Mouse (Mus musculus) C2C12 (cell line): Measurements from ENCODE around the gene Dcbld1. TPM values are rescaled to one million over a fixed set of nuclear protein-coding genes. Genes with fewer than 3 reads are reported as not detected.
"Not testable (repeated sequence)": the region's sequence is repeated elsewhere in the genome, so short reads cannot be mapped to it uniquely, and the experiment has no call there.

Experiments
- H3K27me3 ChIP-seq: one replicate; pipeline ENCODE4 v1.6.1; 2011; ENCODE audit not compliant: control insufficient read depth, insufficient read depth, insufficient read length
- H3K36me3 ChIP-seq: one replicate; pipeline ENCODE4 v1.6.1; 2011; ENCODE audit not compliant: control insufficient read depth, insufficient read depth
- H3K4me3 ChIP-seq: one replicate; pipeline ENCODE4 v1.5.1; 2011; ENCODE audit warnings: mild to moderate bottlenecking, control low read depth; ENCODE audit not compliant: poor library complexity, insufficient read depth, severe bottlenecking
- H3K79me2 ChIP-seq: one replicate; pipeline ENCODE4 v1.6.1; 2011; ENCODE audit not compliant: control insufficient read depth, insufficient read depth
- H3K79me3 ChIP-seq: one replicate; pipeline ENCODE4 v1.6.1; 2011; ENCODE audit warnings: low read depth, control low read depth
- H3ac ChIP-seq: one replicate; pipeline ENCODE3; 2011; ENCODE audit warnings: low read depth; ENCODE audit not compliant: control insufficient read depth, insufficient read length
- CEBPB ChIP-seq: IDR thresholded peaks from one replicate; pipeline ENCODE4 v1.6.1; 2011; ENCODE audit warnings: low read depth, mild to moderate bottlenecking, control low read depth, moderate library complexity
- CTCF ChIP-seq: IDR thresholded peaks from one replicate; pipeline ENCODE4 v1.5.1; 2011; ENCODE audit not compliant: control insufficient read depth, insufficient read depth, insufficient read length
- FOSL1 ChIP-seq: IDR thresholded peaks from one replicate; pipeline ENCODE4 v1.8.0; 2011; ENCODE audit warnings: mild to moderate bottlenecking, low read length; ENCODE audit not compliant: poor library complexity, insufficient read depth, severe bottlenecking
- MAX ChIP-seq: IDR thresholded peaks from one replicate; pipeline ENCODE4 v1.6.1; 2011; ENCODE audit warnings: mild to moderate bottlenecking, control low read depth
- MYOD1 ChIP-seq: IDR thresholded peaks from one replicate; pipeline ENCODE4 v1.6.1; 2011; ENCODE audit warnings: low read depth; ENCODE audit not compliant: control insufficient read depth, insufficient read length
- MYOG ChIP-seq: IDR thresholded peaks from one replicate; pipeline ENCODE4 v1.6.1; 2011; ENCODE audit not compliant: control insufficient read depth, insufficient read length; ENCODE audit errors: extremely low read depth
- USF1 ChIP-seq: IDR thresholded peaks from one replicate; pipeline ENCODE4 v1.6.1; 2011; ENCODE audit warnings: low read depth, mild to moderate bottlenecking, control low read depth, moderate library complexity
- polyA plus RNA-seq: library from polyadenylated mRNA; unstranded; fragments of >200 nt; fragmentation: generic; extraction: Trizol; gene quantifications from one replicate; pipeline ENCODE4 v1.2.1, GENCODE M21; 2012; ENCODE audit warnings: missing spikeins

Dcbld1 gene
- polyA plus RNA-seq, 1 experiment, result 5.6 TPM

DNA sequence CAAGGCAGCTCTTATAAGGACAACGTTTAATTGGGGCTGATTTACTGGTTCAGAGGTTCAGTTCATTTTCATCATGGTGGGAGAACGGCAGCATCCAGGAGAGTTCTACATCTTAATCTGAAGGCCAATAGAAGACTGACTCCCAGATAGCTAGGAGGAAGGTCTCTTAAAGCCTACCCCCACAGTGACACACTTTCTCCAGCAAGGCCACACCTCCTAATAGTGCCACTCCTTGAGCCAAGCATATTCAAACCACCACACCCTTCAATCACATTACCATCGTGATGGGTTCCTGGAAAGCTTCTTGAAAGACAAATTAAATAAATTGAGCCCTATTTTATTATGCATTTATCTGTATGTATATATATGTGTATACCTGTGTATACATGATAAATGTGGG lies 55.8 kb downstream of the Dcbld1 start:
- no peaks in the 10 kb centered on the region for H3K79me2 ChIP-seq
- H3ac ChIP-seq, result no peak overlapping the region
- no peaks in the 10 kb centered on the region for H3K79me3 ChIP-seq
- H3K27me3 ChIP-seq, result no peaks in the 10 kb centered on the region
- H3K4me3 ChIP-seq, result no peak overlapping the region
- TF ChIP-seq CTCF (no peak), USF1 (no peak), MYOD1 (no peak), CEBPB (no peak), FOSL1 (no peak), MAX (no peak), MYOG (no peak)
- peaks cover 8% of the 10 kb centered on the region for H3K36me3 ChIP-seq

DNA sequence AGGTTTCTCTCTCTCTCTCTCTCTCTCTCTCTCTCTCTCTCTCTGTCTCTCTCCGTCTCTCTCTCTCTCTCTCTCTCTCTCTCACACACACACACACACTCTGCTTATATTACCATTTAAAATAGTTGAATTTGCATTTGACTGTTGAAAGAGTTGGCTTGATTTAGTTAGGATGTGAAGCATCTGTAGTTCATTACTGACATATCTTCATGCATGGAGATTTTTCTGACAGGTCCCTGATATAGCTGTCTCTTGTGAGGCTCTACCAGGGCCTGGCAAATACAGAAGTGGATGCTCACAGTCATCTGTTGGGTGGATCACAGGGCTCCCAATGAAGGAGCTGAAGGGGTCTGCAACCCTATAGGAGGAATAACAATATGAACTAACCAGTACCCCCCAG lies 59.0 kb downstream of the Dcbld1 start:
- H3K27me3 ChIP-seq, H3ac ChIP-seq: not testable (repeated sequence)

DNA sequence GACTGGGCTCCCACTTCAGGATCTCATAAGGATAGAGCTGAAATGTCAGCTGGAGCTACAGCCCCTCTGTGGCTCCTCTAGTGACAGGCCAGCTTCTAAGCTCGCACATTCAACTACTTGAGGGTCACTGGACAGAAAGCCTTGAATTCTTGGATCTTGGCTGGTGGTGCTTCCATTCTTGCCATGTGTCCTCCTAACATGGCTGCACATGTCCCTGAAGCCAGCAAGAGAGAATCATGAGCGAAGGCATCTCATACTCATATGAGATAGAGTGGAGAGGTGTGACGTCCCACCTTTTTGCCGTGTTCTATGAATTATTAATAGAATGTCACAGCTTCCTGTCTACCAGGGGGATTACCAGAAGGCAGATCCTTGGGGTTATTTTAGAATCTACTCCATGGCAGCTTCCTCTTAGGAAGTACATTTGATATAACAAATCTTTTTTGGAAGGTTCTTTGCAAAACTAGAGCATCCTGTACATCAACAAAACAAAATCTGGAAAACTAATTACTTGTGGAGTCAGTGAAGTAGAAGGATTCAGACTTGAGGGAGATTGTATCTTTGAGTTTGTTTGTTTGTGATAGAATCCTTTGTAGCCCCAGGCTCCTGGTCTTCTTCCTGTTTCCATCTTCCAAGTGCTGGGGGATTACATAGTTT lies 60.6 kb downstream of the Dcbld1 start:
- TF ChIP-seq USF1 (no peak), MYOG (no peak), CEBPB (no peak), FOSL1 (no peak), MAX (no peak), MYOD1 (no peak), CTCF (no peak)

More for the DNA sequence above, 59.0 kb downstream of the Dcbld1 start:
- H3K36me3 ChIP-seq, H3K79me2 ChIP-seq, H3K79me3 ChIP-seq, H3K4me3 ChIP-seq: not testable (repeated sequence)

DNA sequence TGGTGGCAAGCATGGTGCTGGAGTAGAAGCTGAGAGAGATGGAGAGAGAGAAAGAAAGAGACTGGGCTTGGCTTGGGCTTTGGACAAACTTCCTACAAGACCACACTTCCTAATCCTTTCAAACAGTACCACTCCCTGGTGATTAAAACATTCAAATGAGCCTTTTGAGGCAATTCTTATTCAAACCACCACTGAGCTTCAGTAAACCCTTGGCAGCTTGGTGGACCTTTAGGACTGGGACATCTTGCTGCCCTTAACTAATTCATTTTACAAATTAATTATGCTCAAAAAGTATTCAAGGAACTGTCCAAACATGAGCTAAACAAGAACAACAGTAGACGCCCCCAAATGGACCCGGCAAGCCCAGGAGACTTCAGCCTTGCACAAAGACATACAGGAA lies 62.5 kb downstream of the Dcbld1 start:
- H3K79me2 ChIP-seq, result no peaks in the 10 kb centered on the region
- no peak overlapping the region for H3ac ChIP-seq
- H3K36me3 ChIP-seq, result peaks cover 8% of the 10 kb centered on the region
- no peaks in the 10 kb centered on the region for H3K27me3 ChIP-seq
- TF ChIP-seq CTCF (no peak), MAX (no peak), FOSL1 (no peak), USF1 (no peak), MYOD1 (no peak), CEBPB (no peak), MYOG (no peak)
- H3K4me3 ChIP-seq, result no peak overlapping the region
- H3K79me3 ChIP-seq, result no peaks in the 10 kb centered on the region

More for the DNA sequence above, 60.6 kb downstream of the Dcbld1 start:
- H3K79me3 ChIP-seq, result no peaks in the 10 kb centered on the region
- H3K36me3 ChIP-seq, result peaks cover 8% of the 10 kb centered on the region
- no peak overlapping the region for H3ac ChIP-seq
- no peaks in the 10 kb centered on the region for H3K79me2 ChIP-seq
- no peaks in the 10 kb centered on the region for H3K27me3 ChIP-seq
- H3K4me3 ChIP-seq, result no peak overlapping the region

DNA sequence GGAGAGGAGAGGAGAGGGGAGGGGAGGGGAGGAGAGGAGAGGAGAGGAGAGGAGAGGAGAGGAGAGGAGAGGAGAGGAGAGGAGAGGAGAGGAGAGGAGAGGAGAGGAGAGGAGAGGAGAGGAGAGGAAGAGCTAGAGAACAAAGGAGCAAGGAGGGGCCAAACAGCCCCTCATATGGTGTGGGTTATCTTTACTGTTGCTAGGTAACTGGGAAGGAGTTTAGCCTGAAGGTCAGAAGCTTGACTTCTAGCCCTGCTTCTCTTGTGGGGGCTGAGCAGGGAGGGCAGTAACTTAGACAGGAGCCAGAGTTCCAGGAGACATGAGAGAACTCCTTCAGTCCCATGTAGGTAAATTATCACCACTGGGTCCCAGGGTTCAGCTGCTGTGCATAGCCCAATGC lies 65.1 kb downstream of the Dcbld1 start:
- H3K36me3 ChIP-seq, H3K79me3 ChIP-seq, H3K79me2 ChIP-seq, H3K27me3 ChIP-seq, H3ac ChIP-seq, H3K4me3 ChIP-seq: not testable (repeated sequence)

DNA sequence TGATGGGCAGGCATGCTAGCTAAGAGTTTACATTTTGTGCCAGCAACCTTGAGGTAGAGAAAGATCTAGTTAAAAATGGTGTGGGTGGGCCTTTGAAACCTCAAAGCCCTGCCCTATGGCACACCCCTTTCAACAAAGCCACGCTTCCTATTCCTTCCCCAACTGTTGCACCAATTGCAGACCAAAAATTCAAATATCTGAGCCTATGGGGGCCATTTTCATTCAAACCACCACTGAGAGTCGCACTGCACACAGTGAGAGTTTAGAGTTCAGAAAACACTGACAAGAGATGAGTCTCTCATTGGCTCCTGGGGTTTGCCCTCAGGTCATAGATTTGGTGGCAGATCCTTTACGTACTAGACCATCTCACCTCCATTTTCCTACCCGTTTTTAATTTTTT lies 68.3 kb downstream of the Dcbld1 start:
- H3K4me3 ChIP-seq, result no peak overlapping the region
- H3K79me3 ChIP-seq, result no peaks in the 10 kb centered on the region
- H3K79me2 ChIP-seq, result no peaks in the 10 kb centered on the region
- no peak for TF ChIP-seq MYOD1
- no peak for TF ChIP-seq FOSL1
- no peaks in the 10 kb centered on the region for H3K36me3 ChIP-seq
- H3ac ChIP-seq, result no peak overlapping the region
- H3K27me3 ChIP-seq, result no peaks in the 10 kb centered on the region

DNA sequence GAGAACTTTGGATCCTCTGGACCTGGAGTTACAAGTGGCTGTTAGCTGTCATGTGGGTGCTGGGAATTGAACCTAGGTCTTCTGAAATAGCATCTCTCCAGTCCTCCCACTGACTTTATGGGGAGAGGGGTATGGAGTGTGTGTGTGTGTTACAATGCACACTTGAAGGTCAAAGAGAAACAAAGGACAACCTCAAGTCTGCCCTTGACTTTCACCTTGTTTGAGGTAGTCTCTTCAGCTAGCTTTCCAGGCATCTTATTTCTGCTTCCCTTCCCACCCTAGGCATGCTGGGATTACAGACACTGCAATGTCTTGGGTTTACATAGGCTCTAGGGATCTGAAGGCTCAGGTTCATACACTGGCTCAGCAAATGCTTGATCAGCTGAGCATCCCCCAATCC lies 68.9 kb downstream of the Dcbld1 start:
- no peaks in the 10 kb centered on the region for H3K79me2 ChIP-seq
- no peaks in the 10 kb centered on the region for H3K27me3 ChIP-seq
- no peak overlapping the region for H3K4me3 ChIP-seq
- H3K36me3 ChIP-seq, result no peaks in the 10 kb centered on the region
- H3ac ChIP-seq, result no peak overlapping the region
- TF ChIP-seq MYOD1, result no peak
- no peak for TF ChIP-seq FOSL1
- no peaks in the 10 kb centered on the region for H3K79me3 ChIP-seq
